Mouse (Mus musculus) retina, postnatal 7 days (tissue): ENCODE data around the gene Psors1c2.
A peak's percentile ranks its signal among the peaks of the same experiment; 100 is the strongest.
"Not testable (repeated sequence)": the region's sequence is repeated elsewhere in the genome, so short reads cannot be mapped to it uniquely, and the experiment has no call there.

Experiments
- DNase-seq: peaks from one replicate; pipeline ENCODE4 v3.0.0-alpha.2; 2012; ENCODE audit warnings: low read depth, low spot score

The Psors1c2 gene

GRCm38 (mm10) chr17:35532901-35533300 is at the start of gene Psors1c2:
Gene Psors1c2, plus strand, starts transcription at chr17:35533201.
- no peak for DNase-seq

GRCm38 (mm10) chr17:35484066-35484465 is 48.9 kb upstream of the Psors1c2 start:
- DNase-seq, result peak; percentile 43

GRCm38 (mm10) chr17:35485702-35486101 is 47.3 kb upstream of the Psors1c2 start:
- DNase-seq, result no peak

GRCm38 (mm10) chr17:35486726-35487125 is 46.3 kb upstream of the Psors1c2 start:
- no peak for DNase-seq

GRCm38 (mm10) chr17:35488041-35488440 is 45.0 kb upstream of the Psors1c2 start:
- DNase-seq, result no peak

GRCm38 (mm10) chr17:35490320-35490719 is 42.7 kb upstream of the Psors1c2 start:
- no peak for DNase-seq

- no peak for DNase-seq
These were observed 35.9 kb upstream of the Psors1c2 start for GRCm38 (mm10) chr17:35497124-35497523.

- DNase-seq, result no peak
These were observed 30.8 kb upstream of the Psors1c2 start for GRCm38 (mm10) chr17:35502226-35502625.

- DNase-seq, result no peak
These were observed 30.2 kb upstream of the Psors1c2 start for GRCm38 (mm10) chr17:35502762-35503161.

- no peak for DNase-seq
These were observed 29.2 kb upstream of the Psors1c2 start for GRCm38 (mm10) chr17:35503849-35504248.

- no peak for DNase-seq
These were observed 28.1 kb upstream of the Psors1c2 start for GRCm38 (mm10) chr17:35504628-35505481.

GRCm38 (mm10) chr17:35505776-35506175 is 27.2 kb upstream of the Psors1c2 start, which contains the start of gene Pou5f1:
Gene Pou5f1, plus strand, starts transcription at chr17:35506018.
- no peak for DNase-seq

GRCm38 (mm10) chr17:35506881-35507280 is 26.1 kb upstream of the Psors1c2 start:
- DNase-seq, result no peak

- DNase-seq, result no peak
These were observed 25.3 kb upstream of the Psors1c2 start for GRCm38 (mm10) chr17:35507556-35508260.

GRCm38 (mm10) chr17:35508279-35508678 is 24.7 kb upstream of the Psors1c2 start:
- DNase-seq, result not testable (repeated sequence)

GRCm38 (mm10) chr17:35509284-35509683 is 23.7 kb upstream of the Psors1c2 start:
- peak; percentile 47 for DNase-seq

GRCm38 (mm10) chr17:35512916-35513626 is 19.9 kb upstream of the Psors1c2 start:
- no peak for DNase-seq

- DNase-seq, result peak; percentile 53
These were observed 19.1 kb upstream of the Psors1c2 start for GRCm38 (mm10) chr17:35513886-35514285.

- DNase-seq, result no peak
These were observed 18.2 kb upstream of the Psors1c2 start for GRCm38 (mm10) chr17:35514756-35515155.

- DNase-seq, result no peak
These were observed 16.9 kb upstream of the Psors1c2 start for GRCm38 (mm10) chr17:35515911-35516640.
